Mouse (Mus musculus) gastrocnemius, postnatal 10 days (tissue): ENCODE measurements around the gene B130006D01Rik. TPM values are rescaled to one million over a fixed set of nuclear protein-coding genes. Genes with fewer than 3 reads are reported as not detected.

Experiments
- DNase-seq: peaks from one replicate; pipeline ENCODE4 v3.0.0; 2021; ENCODE audit warnings: mixed read lengths
- total RNA-seq, 2 experiments: library from RNA; stranded (reverse); gene quantifications; 2 replicates each; pipeline ENCODE4 v1.2.3; 2021

B130006D01Rik gene
- total RNA-seq, 2 experiments from 2014 or later, result 0.42 to 0.90 TPM

GRCm38 (mm10) chr11:95770720-95771364, 47.5 kb downstream of the B130006D01Rik start:
- no peak for DNase-seq

GRCm38 (mm10) chr11:95771665-95772064, 48.3 kb downstream of the B130006D01Rik start:
- DNase-seq, result no peak

DNA sequence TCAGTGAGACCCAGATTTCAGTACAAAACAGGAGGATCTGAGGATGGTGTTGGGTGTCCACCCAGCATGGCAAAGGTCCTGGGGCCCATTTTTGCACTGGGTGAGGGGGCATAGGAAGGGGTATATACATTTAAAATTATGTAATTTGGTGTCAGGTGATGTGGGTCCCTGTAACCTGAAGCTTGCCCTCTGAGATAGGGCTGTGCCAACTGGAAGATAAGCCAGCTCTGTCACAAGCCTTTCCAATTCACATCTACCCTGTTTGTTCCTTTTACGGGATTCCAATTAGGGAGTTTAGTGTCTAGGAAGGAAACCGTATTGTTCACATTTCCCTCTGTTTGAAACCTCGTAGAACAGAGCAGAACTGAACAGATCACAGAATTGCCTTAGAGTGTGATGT, 49.9 kb downstream of the B130006D01Rik start:
- DNase-seq, result no peak

Other genes with a start within 250 kb of the B130006D01Rik start
- gene Nxph3, start 209.0 kb upstream of the B130006D01Rik start, total RNA-seq, result 1 to 10 TPM in 1 of 2 experiments, under 1 TPM in 1; 0.87 to 1.1 TPM
- 1 to 10 TPM; 8.1 to 8.5 TPM for gene Ngfr, start 135.9 kb upstream of the B130006D01Rik start, total RNA-seq
- gene Phb, start 56.6 kb upstream of the B130006D01Rik start, total RNA-seq, result 100 to 1,000 TPM; 139 to 155 TPM
- gene Zfp652, start 10.9 kb upstream of the B130006D01Rik start, total RNA-seq, result 10 to 100 TPM; 51.1 to 54.5 TPM
- 100 to 1,000 TPM; 131 to 134 TPM for gene Phospho1, start 100.9 kb downstream of the B130006D01Rik start, total RNA-seq
- 1 to 10 TPM; 7.0 to 9.4 TPM for gene Gngt2, start 113.6 kb downstream of the B130006D01Rik start, total RNA-seq
- gene Abi3, start 118.9 kb downstream of the B130006D01Rik start, total RNA-seq, result 1 to 10 TPM; 3.4 to 7.1 TPM
- gene B4galnt2, start 191.3 kb downstream of the B130006D01Rik start, total RNA-seq, result not detected